Mouse (Mus musculus) heart, embryonic 14.5 days (tissue): ENCODE measurements around the gene Gm17349. TPM values are rescaled to one million over a fixed set of nuclear protein-coding genes. Genes with fewer than 3 reads are reported as not detected.

ENCODE experiments used
- ATAC-seq: fragments of 200-750 bp; cut with Nextera tagmentation; 2 replicates; pipeline ENCODE4 v1.8.0; 2017; ENCODE audit warnings: low read depth, moderate TSS enrichment; ENCODE audit not compliant: insufficient number of reproducible peaks, insufficient read depth, low FRiP score
- H3K27ac ChIP-seq, 2 experiments: fragments of 200-500 bp in 1 of 2; fragments of 300-500 bp in 1 of 2; sonication (generic) in 1 of 2; replicated peaks in 1 of 2; 2 replicates each; pipeline ENCODE4 v1.5.1; 2012 to 2014; ENCODE audit warnings: low read depth in 2 of 2, low read length in 2 of 2, control low read depth in 1 of 2, mild to moderate bottlenecking in 1 of 2, mixed read lengths in 1 of 2; ENCODE audit not compliant: control insufficient read depth in 1 of 2, insufficient read depth in 1 of 2
- H3K27me3 ChIP-seq: fragments of 300-500 bp; sonication (generic); 2 replicates; pipeline ENCODE4 v1.6.1; 2014; ENCODE audit warnings: mild to moderate bottlenecking, low read length, control low read depth; ENCODE audit not compliant: control insufficient read depth, insufficient read depth
- H3K36me3 ChIP-seq: fragments of 300-500 bp; sonication (generic); 2 replicates; pipeline ENCODE4 v1.6.1; 2014; ENCODE audit warnings: mild to moderate bottlenecking, control low read depth, low read length, mixed read lengths; ENCODE audit not compliant: control insufficient read depth, insufficient read depth
- H3K4me1 ChIP-seq, 2 experiments: fragments of 200-500 bp in 1 of 2; fragments of 300-500 bp in 1 of 2; sonication (generic) in 1 of 2; 2 replicates each; pipeline ENCODE4 v1.6.1; 2012 to 2014; ENCODE audit warnings: low read length in 2 of 2, control low read depth in 1 of 2, mixed read lengths in 1 of 2; ENCODE audit not compliant: control insufficient read depth in 2 of 2, insufficient read depth in 2 of 2
- H3K4me2 ChIP-seq: fragments of 300-500 bp; sonication (generic); 2 replicates; pipeline ENCODE4 v1.6.1; 2014; ENCODE audit warnings: mild to moderate bottlenecking, low read length
- H3K4me3 ChIP-seq, 2 experiments: fragments of 200-500 bp in 1 of 2; fragments of 300-500 bp in 1 of 2; sonication (generic) in 1 of 2; 2 replicates each; pipeline ENCODE4 v1.5.1; 2012 to 2014; ENCODE audit warnings: low read length in 2 of 2, mild to moderate bottlenecking in 2 of 2, control low read depth in 1 of 2, low read depth in 1 of 2, moderate library complexity in 1 of 2; ENCODE audit not compliant: control insufficient read depth in 1 of 2, insufficient read depth in 1 of 2
- H3K9ac ChIP-seq: fragments of 300-500 bp; sonication (generic); 2 replicates; pipeline ENCODE4 v1.6.1; 2014; ENCODE audit warnings: mild to moderate bottlenecking, low read length
- H3K9me3 ChIP-seq: fragments of 300-500 bp; sonication (generic); 2 replicates; pipeline ENCODE4 v1.6.1; 2016; ENCODE audit warnings: low read length, control low read depth; ENCODE audit not compliant: control insufficient read depth
- WGBS: fragments of 180-500 bp; shearing (Covaris S2); extraction: QIAGEN DNeasy Blood & Tissue Kit; methylation state at CpG from one replicate; pipeline ENCODE4 v1.1.7; 2014; 5-methylcytosine and 5-hydroxymethylcytosine counted together
- polyA plus RNA-seq: library from polyadenylated mRNA; unstranded; fragments of >200 nt; fragmentation: Nextera tagmentation; extraction: Ambion mirVana; gene quantifications from 2 replicates; pipeline ENCODE4 v1.2.1, GENCODE M21; 2014

Gene Gm17349
- polyA plus RNA-seq, 1 experiment from 2014 or later = not detected

GRCm38 (mm10) chr15:99716814-99717213 is 11.5 kb upstream of the Gm17349 start:
- Histone ChIP-seq H3K4me1 (peaks cover 13 to 23% of the 10 kb centered on the region in 2 experiments), H3K27me3 (no peaks in the 10 kb centered on the region), H3K9ac (no peak overlapping the region), H3K9me3 (no peaks in the 10 kb centered on the region), H3K27ac (no peak overlapping the region), H3K36me3 (peaks cover 50% of the 10 kb centered on the region), H3K4me2 (no peak overlapping the region), H3K4me3 (no peak overlapping the region)
- ATAC-seq = no peak
- 83% methylated on average over 12 of the region's 12 CpGs for WGBS

GRCm38 (mm10) chr15:99715982-99716746 is 10.9 kb upstream of the Gm17349 start:
- peaks cover 53% of the 10 kb centered on the region for H3K36me3 ChIP-seq
- ATAC-seq = no peak

GRCm38 (mm10) chr15:99715361-99715865 is 10.1 kb upstream of the Gm17349 start:
- WGBS = 72% methylated on average over 13 of the region's 13 CpGs
- peaks cover 13 to 22% of the 10 kb centered on the region in 2 experiments for H3K4me1 ChIP-seq
- no peak overlapping the region for H3K4me2 ChIP-seq
- H3K4me3 ChIP-seq = no peak overlapping the region
- H3K36me3 ChIP-seq = peaks cover 56% of the 10 kb centered on the region
- H3K9ac ChIP-seq = no peak overlapping the region
- H3K27ac ChIP-seq = peak overlapping the region in 1 of 2 experiments; percentile 86; a peak in 1 of 4 replicates
- no peaks in the 10 kb centered on the region for H3K9me3 ChIP-seq
- no peaks in the 10 kb centered on the region for H3K27me3 ChIP-seq
- no peak for ATAC-seq

More at GRCm38 (mm10) chr15:99715982-99716746, 10.9 kb upstream of the Gm17349 start:
- no peaks in the 10 kb centered on the region for H3K9me3 ChIP-seq
- H3K4me2 ChIP-seq = no peak overlapping the region
- peaks cover 13 to 22% of the 10 kb centered on the region in 2 experiments for H3K4me1 ChIP-seq
- H3K27me3 ChIP-seq = no peaks in the 10 kb centered on the region
- no peak overlapping the region for H3K4me3 ChIP-seq
- no peak overlapping the region for H3K9ac ChIP-seq
- H3K27ac ChIP-seq = no peak overlapping the region
- WGBS = 74% methylated on average over 11 of the region's 11 CpGs

GRCm38 (mm10) chr15:99714858-99715257 is 9.6 kb upstream of the Gm17349 start:
- H3K4me3 ChIP-seq = no peak overlapping the region
- 48% methylated on average over 7 of the region's 7 CpGs for WGBS
- H3K4me1 ChIP-seq = peaks cover 13 to 22% of the 10 kb centered on the region in 2 experiments
- peak overlapping the region in 1 of 2 experiments; percentile 86; a peak in 2 of 4 replicates for H3K27ac ChIP-seq
- H3K4me2 ChIP-seq = no peak overlapping the region
- H3K9ac ChIP-seq = no peak overlapping the region
- H3K27me3 ChIP-seq = no peaks in the 10 kb centered on the region
- H3K36me3 ChIP-seq = peaks cover 57% of the 10 kb centered on the region
- ATAC-seq = no peak
- H3K9me3 ChIP-seq = no peaks in the 10 kb centered on the region

GRCm38 (mm10) chr15:99714206-99714605 is 8.9 kb upstream of the Gm17349 start:
- Histone ChIP-seq H3K9me3 (no peaks in the 10 kb centered on the region), H3K9ac (peak overlapping the region; percentile 54; the same call in 1 of the 2 replicates), H3K27me3 (no peaks in the 10 kb centered on the region), H3K4me1 (peaks cover 13 to 22% of the 10 kb centered on the region in 2 experiments), H3K4me3 (no peak overlapping the region), H3K27ac (peak overlapping the region; percentile 67 to 86), H3K4me2 (no peak overlapping the region), H3K36me3 (peaks cover 62% of the 10 kb centered on the region)
- no peak for ATAC-seq
- 23% methylated on average over 4 of the region's 4 CpGs for WGBS

- Histone ChIP-seq H3K27ac (peak overlapping the region; percentile 67 to 86), H3K9me3 (no peaks in the 10 kb centered on the region), H3K4me3 (no peak overlapping the region), H3K4me1 (peaks cover 13 to 22% of the 10 kb centered on the region in 2 experiments), H3K36me3 (peaks cover 62% of the 10 kb centered on the region), H3K27me3 (no peaks in the 10 kb centered on the region), H3K9ac (peak overlapping the region; percentile 54; the same call in 1 of the 2 replicates), H3K4me2 (no peak overlapping the region)
- ATAC-seq = no peak
- 65% methylated on average over 3 of the region's 3 CpGs for WGBS
Observed at GRCm38 (mm10) chr15:99713569-99713968, 8.3 kb upstream of the Gm17349 start.

GRCm38 (mm10) chr15:99712666-99713559 is 7.6 kb upstream of the Gm17349 start:
- ATAC-seq = no peak
- no peaks in the 10 kb centered on the region for H3K9me3 ChIP-seq
- H3K36me3 ChIP-seq = peaks cover 68% of the 10 kb centered on the region

More at GRCm38 (mm10) chr15:99712666-99713559, 7.6 kb upstream of the Gm17349 start:
- Histone ChIP-seq H3K4me3 (no peak overlapping the region), H3K9ac (peak overlapping the region; percentile 54; the same call in 1 of the 2 replicates), H3K4me2 (no peak overlapping the region), H3K27ac (peak overlapping the region in 1 of 2 experiments; percentile 86; a peak in 2 of 4 replicates), H3K27me3 (no peaks in the 10 kb centered on the region), H3K4me1 (peaks cover 13 to 22% of the 10 kb centered on the region in 2 experiments)
- WGBS = 65% methylated on average over 13 of the region's 13 CpGs
